Mouse (Mus musculus) brain, adult 2 months (tissue): Measurements from ENCODE around the gene Lingo1.
A peak's percentile ranks its signal among the peaks of the same experiment; 100 is the strongest.

Experiments used
- DNase-seq: peaks from one replicate; pipeline ENCODE4 v3.0.0; 2011; ENCODE audit warnings: low read depth, low spot score

The Lingo1 gene

DNA sequence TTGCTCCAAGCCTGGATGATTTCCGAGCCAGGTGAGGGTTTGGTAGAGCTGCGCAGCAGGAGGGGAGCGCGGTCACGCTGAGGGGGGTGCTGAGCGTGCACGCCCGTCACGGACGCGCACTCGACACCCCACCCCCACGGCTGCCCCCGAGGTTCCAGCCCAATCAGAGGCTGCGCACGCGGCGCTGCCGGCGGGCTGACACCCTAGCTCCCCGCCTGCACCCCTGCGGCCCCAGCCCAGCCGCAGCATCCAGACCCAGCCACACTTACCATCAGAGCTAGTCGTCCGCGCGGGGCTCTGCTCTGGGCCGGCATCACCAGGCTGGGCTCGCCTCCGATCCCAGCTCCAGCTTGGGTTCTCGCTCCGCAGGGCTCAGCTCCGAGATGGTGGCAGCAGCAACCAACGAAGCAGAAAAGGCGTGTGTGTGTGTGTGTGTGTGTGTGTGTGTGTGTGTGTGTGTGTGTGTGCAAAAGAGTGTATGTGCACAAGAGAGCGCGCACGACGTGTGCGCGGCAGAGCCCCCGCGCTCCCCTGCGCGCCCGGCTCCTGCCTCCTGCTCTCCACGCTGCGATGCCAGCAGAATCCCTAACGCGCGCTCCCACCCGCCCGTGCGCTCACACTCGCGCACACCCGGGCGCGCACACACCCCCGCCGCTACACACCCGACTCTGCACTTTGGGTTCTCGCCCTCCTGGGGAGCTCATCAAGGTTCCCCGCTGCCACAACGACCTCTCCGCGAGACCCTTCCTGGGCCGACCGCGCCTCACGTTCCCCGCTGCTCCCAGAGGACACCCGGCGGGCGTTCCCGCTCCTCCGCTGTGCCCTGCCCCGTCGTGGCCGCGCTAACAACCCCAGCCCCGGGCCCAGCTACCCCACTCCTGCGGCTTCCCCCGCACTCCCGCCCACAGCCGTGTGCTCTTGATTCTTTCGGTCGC is at the start of gene Lingo1:
TSS of gene Lingo1 (minus strand) at position 748 of the 935 bp plus-strand sequence.
- peak; percentile 88 for DNase-seq

DNA sequence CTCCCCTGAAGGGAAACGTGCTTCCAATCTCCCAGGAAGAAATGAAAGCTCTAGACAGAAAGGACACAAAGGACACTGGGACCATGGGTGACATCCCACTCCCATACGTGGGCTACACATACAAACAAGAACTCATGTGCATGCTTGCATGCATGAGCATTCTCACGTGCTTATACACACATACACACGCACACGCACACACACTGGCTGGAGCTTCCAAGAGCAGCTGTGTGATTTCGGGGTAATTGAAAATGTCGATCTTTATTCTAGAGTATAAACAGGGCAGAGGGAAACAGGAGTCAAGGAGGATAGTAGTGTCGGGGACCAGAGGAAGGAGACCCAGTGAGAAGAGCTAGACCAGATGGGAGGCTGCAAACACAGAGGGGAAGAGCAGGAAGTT is 48.4 kb upstream of the Lingo1 start:
- DNase-seq: no peak

DNA sequence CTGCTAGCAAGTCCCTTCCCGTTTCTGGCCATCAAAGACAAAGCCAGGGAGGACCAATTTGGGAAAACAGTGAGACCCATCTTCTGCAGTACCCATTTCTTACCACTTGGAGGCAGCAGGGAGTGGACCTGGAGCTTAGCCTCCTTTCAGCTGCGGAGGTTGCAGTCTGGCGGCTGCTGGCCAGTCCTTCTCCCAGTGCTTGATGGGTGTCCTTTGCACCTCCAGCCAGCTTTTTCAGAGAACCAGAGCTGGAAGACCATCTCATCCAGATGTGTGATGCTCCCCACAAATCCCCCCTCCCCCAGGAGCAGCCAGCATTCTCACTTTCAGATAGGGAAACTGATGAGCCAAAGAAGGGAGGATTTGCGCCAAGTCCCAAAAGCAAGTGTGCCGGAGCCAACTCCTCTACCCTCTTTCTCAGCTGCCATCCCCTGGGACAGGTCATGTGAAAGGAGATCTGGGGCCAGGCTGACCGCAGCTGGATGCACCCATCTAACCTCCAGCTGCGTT is 47.5 kb upstream of the Lingo1 start:
- peak; percentile 82 for DNase-seq

DNA sequence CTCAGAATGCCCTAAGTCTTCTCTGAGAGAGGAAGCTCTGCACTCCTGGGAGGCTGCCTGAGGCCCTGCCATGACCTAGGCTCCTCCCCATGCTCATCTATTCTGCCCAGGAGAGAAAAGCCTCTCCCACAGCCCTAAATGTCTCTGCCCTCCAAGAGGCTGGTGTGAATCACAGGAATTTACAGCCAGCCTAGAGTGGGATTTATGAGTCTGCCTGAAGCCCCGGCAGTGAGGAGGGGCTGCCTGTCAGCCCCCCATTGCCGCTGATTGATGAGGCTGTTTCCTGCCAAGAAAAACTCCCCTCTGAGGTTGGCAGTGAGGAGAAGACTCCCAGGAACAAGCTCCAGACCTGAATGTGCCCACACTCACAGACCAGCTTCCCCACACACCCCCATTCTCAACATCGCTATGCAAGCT is 46.0 kb upstream of the Lingo1 start:
- no peak for DNase-seq

DNA sequence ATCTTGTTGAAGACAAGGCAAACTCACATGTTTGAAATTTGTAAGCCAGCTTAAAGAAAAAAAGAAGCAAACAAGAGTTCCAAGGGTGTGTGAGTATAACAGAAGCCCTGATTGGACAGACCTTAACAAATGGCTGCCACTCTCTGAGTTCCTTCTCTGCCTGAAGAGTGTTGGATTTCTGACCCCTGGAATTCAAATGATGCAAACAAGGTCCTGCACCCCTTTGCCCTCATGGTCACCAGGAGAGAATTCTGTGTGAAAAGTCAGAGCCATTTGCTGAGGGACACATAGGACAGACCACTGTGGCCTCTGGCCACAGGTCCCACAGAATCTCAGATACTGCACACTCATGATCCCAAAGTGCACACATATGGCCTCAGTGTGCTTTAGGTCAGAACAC is 45.6 kb upstream of the Lingo1 start:
- DNase-seq: no peak

DNA sequence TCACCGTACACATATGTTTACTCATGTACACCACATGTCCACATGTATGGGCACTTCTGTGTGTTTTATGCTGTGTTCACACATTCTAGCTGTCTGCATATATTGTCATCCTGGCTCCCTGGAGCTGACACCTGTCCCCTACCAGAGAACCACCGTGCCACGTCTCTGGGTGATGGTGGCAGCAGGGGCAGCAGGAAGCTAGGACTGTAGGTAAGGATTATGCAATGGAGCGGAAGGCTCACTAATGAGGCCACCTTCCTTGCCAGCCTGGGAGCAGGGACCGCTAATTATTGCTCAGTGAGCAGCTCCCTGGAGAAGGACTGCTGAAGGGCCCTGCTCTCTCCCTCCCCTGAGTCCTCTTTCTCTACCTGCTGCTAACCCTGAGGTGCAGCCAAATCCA is 44.5 kb upstream of the Lingo1 start:
- DNase-seq: no peak

DNA sequence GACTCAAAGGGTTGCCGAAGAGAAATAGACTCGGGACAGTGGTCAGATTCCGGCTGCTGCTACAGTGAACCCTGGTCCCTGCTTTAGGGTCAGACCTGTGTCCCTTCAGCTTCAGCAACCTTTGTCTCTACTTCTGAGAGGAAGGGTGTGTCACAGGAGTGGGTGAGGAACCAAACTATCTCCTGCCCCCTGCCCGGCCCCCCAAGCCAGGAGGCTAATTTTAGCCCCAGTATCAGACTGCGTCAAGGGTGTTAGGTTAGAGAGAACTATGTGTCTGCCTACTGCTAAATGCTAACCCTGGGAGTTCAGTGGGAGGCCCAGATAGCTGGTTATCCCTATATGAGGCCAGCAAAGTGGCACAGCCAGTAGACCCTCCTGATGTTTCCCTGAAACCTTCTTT is 38.9 kb upstream of the Lingo1 start:
- DNase-seq: no peak

DNA sequence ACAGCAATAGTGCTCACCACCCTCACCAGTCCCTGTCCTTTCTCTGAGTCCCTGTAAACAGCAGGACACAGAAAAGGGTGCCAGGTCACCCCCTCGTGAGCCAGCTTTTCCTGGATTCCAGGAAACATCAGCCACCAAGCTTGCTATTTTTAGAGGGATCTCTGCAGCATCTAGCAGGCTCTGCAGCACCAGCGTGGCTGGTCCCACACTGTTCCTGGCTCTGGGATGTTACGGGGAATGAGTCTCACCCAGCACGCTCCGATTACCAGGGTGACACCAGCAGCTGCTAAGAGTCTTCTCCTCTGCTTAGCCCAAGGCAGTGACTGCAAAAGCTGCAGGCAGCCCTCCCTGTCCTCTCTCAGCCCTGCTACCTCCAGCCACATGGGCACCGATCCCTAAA is 36.6 kb upstream of the Lingo1 start:
- DNase-seq: peak; percentile 78

DNA sequence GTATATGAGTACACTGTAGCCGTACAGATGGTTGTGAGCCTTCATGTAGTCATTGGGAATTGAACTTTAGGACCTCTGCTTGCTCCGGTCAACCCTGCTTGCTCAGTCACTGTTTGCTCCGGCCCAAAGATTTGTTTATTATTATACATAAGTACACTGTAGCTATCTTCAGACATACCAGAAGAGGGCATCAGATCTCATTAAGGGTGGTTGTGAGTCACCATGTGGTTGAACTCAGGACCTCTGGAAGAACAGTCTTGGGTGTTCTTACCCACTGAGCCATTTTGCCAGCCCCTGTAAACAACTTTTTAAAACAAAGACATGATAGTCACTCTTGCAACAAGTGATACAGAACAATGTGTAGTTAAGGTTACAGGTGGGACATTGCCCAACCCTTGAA is 35.6 kb upstream of the Lingo1 start:
- no peak for DNase-seq

DNA sequence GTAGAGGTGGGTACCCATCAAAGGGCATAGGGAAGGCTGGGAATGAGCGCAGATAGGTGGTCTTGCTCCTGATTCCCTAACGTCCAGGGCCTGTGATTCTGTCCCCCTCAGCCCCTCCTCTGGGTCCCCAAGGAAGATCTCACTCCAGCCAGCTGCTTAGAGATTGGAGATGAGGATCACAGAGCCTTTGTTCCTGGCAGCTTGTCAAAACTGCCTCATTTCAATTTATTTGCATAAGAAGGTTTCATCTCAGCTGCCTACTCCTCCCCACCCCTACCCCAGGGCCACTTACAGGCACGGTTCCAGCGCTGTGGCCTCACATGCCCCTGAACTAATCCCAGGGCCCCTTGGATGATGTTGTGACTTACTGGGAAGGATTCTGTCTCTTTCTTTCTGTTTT is 33.9 kb upstream of the Lingo1 start:
- DNase-seq: peak; percentile 74

DNA sequence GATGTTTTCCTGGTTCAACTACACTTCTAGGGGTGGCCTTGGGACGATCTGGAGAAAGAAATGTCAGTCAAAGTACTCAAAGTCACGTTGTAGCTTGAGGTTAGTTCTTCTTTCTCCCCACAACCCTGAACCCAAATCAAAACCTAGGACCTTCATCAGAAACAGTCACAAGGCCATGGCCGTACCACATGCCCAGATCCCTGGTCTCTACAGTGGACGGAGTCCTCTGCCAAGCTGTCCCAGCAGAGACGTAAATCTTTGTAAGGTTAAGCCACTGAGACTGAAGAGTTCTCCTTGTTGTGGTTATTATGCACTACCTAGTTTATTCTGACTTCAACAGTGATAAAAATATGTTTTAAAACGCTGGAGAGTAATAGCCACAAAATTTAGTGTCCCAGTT is 32.6 kb upstream of the Lingo1 start:
- no peak for DNase-seq

DNA sequence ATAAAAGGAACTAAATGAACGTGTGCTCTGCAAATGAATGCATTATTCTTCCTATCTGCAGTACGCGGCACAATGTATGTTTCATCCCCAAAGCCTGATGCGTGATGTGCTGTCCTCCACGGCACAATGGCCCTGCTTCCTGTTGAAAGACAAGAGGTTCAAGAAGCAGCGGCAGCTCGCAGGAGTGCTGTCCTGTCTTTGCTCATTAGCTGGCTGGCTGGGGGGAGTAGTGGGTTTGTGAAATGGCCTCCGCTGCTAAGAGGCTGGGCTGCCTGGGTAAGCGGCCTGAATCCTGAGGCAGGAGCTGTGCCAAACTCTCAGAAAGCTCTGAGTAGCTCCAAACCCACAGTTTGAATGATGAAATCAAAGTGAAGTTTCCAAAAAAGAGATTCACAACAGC is 31.9 kb upstream of the Lingo1 start:
- DNase-seq: no peak

DNA sequence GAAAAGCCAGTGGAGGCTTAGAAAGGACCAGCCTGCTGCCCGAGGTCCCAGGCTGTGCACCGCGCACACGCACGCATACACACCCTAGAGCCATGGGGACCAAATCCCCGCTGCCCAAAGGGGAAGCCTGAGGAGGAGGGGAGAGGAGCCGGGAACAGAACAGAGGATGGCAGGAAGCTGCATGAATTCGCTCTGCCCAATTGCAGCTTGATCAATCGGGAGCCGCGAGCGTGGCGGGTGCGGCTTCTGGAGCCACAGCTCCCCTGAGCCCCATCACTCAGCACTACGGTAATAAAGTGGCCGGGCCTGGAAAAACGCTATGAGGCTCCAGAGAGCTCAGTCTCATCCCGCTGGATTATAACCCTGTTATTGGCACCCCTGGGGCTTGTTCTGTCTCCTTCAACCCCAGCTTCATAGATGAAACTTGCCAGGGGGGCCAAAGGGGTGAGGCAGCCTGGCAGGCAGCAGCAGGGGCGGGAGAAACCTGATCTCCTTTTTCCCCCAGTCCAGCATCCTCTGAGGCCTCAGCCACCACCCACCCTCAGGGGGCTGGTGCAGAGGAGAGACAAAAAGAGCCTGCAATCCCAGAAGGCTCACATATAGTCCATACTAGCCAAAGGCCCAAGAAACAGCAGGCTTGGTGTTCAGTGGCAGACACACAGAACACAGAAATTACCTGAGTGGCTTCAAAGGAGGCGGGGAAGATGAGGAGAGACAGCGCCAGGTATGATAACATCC is 29.4 kb upstream of the Lingo1 start:
- DNase-seq: no peak

DNA sequence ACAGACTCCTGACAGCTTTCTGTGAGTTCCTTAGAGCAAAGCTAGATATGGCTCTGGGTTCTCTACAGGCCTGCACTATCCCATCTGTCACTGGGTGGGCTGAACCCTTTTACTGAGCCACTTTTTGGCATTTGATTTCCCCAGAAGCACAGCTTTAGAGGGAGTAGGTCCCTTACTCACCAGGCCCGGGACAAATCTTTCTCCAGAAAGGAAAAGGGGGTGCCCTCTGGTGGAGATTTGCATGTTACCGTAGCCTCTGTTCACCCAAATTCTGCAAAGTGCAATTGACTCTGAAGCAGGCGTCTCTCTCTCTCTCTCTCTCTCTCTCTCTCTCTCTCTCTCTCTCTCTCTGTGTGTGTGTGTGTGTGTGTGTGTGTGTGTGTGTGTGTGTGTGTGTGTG is 28.6 kb upstream of the Lingo1 start:
- peak; percentile 82 for DNase-seq

DNA sequence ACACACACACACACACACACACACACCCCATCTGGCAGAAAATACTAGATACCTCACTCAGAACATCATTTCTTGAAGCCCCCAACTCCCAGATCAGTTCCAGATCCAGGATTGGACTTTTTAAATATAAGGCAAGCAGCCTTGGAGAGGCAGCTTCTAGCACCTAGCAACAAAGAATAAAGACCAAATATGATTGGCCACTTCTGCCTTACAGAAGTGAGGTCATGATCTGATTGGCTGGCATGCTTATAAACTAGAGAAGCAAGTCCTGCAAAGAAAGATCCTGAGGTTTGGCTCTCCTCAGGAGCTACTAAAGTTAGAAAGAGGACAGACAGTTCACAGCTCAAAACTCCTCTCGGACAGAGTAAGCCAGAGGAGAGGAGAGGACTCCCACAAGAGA is 14.6 kb upstream of the Lingo1 start:
- peak; percentile 56 for DNase-seq

DNA sequence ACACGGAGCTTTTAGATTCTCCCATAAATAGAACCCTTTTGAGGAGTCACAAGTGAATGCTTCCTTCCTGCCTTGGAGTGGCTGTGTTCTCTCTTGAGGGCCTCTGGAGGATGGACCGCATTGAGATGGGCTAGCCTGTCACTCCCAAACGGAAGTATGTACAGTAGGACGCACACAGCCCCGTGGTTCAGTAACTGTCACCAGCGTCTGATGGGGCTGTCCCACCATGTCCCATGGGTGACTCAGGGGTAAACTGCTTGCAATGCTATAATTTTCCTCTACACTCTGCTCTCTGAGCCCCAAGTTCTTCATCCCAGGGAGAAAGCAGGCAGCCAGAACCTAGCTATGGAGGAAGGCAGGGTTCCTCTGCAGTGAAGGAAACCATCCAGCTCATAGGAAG is 11.7 kb upstream of the Lingo1 start:
- DNase-seq: no peak

DNA sequence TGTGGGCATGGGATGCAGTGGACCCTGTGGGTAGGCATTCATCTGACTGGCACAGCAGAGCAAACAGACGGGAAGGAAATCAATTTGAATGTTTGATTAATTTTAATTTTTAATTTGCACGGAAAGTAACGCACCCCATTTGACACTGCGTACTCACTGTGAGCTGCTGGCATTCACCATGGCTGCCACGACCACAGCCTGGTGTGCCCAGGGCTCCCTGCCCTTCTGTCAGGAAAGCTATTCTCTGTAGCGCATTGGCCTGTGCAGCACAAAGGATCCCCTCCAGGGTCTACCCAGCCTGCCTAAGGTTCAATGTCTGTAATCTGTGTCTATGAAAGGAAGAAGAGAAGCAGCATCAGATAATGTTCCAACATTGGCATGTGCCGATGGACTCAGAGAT is 6.9 kb upstream of the Lingo1 start:
- no peak for DNase-seq

DNA sequence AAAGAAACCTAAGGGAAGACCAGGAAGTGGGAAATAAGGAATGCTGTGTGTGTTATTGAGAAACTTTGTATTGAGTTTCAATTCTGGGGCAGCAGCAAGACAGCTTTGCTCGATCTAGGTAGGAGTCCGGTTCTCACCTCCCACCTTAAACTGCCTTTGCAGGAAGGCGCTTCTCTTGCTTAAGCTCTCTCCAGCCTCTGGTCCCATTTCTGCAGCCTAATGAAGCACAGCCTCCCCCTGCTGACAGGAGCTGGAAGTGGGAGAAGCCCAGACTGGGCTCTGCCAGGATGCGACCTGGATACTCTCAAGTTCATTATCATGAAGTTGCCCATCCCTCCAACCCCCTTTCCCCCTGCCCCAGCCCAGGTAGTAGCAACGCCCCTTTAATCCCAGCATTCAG is 1.6 kb upstream of the Lingo1 start:
- peak; percentile 94 for DNase-seq

DNA sequence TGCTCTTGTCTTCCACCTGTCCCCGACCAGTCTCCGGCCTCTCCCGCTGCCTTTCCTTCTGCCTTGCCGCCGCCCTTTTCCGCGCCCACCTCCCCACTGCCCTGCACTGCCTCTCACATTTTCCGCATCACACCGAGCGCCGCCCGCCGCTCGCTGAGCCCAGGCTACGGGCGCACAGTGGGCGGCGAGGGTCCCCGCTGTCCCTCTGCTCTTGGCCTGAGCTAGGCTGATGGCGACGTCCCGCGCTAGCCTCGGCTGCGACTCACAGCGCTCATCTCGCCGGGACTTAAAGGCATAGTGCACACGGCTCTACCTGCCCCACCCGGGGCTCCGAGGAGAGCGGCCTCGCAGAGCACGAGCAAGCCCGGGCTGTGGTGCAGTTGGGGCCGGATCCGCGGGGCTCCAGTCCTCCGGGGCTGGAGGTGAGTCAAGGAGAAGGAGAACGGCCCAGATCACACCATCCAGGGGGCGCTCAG is 426 bp upstream of the Lingo1 start:
- peak; percentile 75 for DNase-seq

DNA sequence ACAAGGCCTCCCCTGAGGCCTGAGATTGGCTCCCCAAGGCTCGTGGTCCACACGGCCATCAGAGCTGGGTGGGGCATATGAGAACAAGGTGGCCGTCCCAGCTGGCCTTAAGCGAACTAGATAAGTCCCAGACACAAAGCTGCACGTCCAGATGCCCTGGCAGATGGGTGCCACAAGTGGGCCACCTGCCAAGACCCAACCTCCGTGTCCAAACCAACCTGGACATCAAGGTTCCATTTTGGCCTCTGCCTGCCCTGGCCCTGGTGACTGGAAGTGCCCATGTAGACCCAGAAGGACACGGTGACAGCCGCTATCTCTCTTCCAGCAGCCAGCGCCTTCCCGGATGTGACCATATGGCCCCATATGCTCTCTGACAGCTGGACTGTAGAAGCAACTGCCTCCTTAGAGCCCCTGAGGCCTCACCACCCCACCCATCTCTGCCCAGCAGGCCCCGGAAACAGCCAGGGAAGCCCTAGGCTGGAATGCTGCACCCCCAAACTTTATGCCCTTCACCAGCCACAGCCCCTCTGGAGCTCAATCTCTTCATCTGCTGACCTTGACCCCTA is 4.5 kb downstream of the Lingo1 start:
- DNase-seq: no peak

DNA sequence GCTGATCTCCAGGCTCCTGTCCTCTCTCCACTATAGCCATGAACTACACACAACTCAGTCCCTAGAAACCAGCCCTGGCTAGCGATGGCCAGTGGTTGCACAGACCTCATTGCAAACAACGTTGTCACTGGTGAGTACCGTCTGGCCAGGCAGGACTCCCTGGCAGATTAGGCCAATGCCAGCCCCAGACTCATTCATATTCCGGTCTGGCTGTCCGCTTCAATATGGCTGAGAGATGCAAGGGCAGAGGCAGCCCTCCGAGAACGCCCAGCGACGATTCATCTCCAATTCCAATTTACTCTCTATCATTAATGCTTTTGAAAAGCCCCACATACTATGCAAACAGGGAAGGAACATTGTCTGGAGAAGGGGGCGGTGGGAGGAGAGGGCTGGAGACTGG is 11.7 kb downstream of the Lingo1 start:
- no peak for DNase-seq
